Mouse (Mus musculus) testis, adult 2 months (tissue): ENCODE data around the gene Castor1. TPM values are rescaled to one million over a fixed set of nuclear protein-coding genes. Genes with fewer than 3 reads are reported as not detected.
"Not testable (repeated sequence)": the region's sequence is repeated elsewhere in the genome, so short reads cannot be mapped to it uniquely, and the experiment has no call there.

ENCODE experiments used
- H3K27ac ChIP-seq: fragments of 200-500 bp; 2 replicates; pipeline ENCODE4 v1.5.1; 2012; ENCODE audit warnings: low read depth, low read length; ENCODE audit not compliant: control insufficient read depth, insufficient read depth
- H3K27me3 ChIP-seq: fragments of 200-500 bp; 2 replicates; pipeline ENCODE4 v1.6.1; 2012; ENCODE audit warnings: mild to moderate bottlenecking, low read length, moderate library complexity; ENCODE audit not compliant: control insufficient read depth, insufficient read depth
- H3K36me3 ChIP-seq: fragments of 200-500 bp; 2 replicates; pipeline ENCODE4 v1.6.1; 2012; ENCODE audit warnings: mild to moderate bottlenecking, low read length; ENCODE audit not compliant: control insufficient read depth, insufficient read depth
- H3K4me1 ChIP-seq: fragments of 200-500 bp; 2 replicates; pipeline ENCODE4 v1.6.1; 2012; ENCODE audit warnings: low read length; ENCODE audit not compliant: control insufficient read depth, insufficient read depth
- H3K4me3 ChIP-seq: fragments of 200-500 bp; 2 replicates; pipeline ENCODE4 v1.5.1; 2012; ENCODE audit warnings: low read depth, mild to moderate bottlenecking, low read length, moderate library complexity, mixed read lengths; ENCODE audit not compliant: control insufficient read depth
- CTCF ChIP-seq: fragments of 200-500 bp; IDR thresholded peaks from 2 replicates; pipeline ENCODE4 v1.5.1; 2012; ENCODE audit warnings: low read depth, mild to moderate bottlenecking, inconsistent platforms, low read length, moderate library complexity; ENCODE audit not compliant: control insufficient read depth, insufficient read depth, insufficient replicate concordance
- POLR2A ChIP-seq: fragments of 200-500 bp; IDR thresholded peaks from 2 replicates; pipeline ENCODE4 v1.6.1; 2012; ENCODE audit warnings: low read depth, mild to moderate bottlenecking, inconsistent platforms, low read length, moderate library complexity; ENCODE audit not compliant: control insufficient read depth
- polyA plus RNA-seq: library from polyadenylated mRNA; depleted of rRNA; stranded (reverse); fragments of >200 nt; gene quantifications from 2 replicates; pipeline ENCODE4 v1.2.3, GENCODE M21; 2012; rRNA removed

Castor1 gene
- 7.6 and 7.7 TPM in 2 replicates for polyA plus RNA-seq

GRCm38 (mm10) chr11:4217914-4218629 is at the start of gene Castor1:
Gene Castor1 (plus strand): TSS chr11:4218225.
- Histone ChIP-seq H3K4me1 (peaks cover 20% of the 10 kb centered on the region), H3K36me3 (no peaks in the 10 kb centered on the region; the same call in 1 of the 2 replicates), H3K27me3 (no peaks in the 10 kb centered on the region), H3K27ac (peak within 1 kb of the TSS; percentile 52; the same call in 1 of the 2 replicates), H3K4me3 (peak within 1 kb of the TSS; percentile 83)
- peak; percentile 25; the same call in 1 of the 2 replicates for TF ChIP-seq POLR2A
- TF ChIP-seq CTCF = no peak

- peaks cover 5% of the 10 kb centered on the region for H3K36me3 ChIP-seq
- no peaks in the 10 kb centered on the region for H3K4me1 ChIP-seq
- TF ChIP-seq CTCF (no peak), POLR2A (no peak)
- H3K4me3 ChIP-seq = no peak overlapping the region
- no peaks in the 10 kb centered on the region for H3K27me3 ChIP-seq
- no peak overlapping the region for H3K27ac ChIP-seq
Measured at GRCm38 (mm10) chr11:4174586-4174985, 43.4 kb upstream of the Castor1 start.

- Histone ChIP-seq H3K36me3 (peaks cover 5% of the 10 kb centered on the region), H3K27ac (no peak overlapping the region), H3K27me3 (no peaks in the 10 kb centered on the region), H3K4me3 (no peak overlapping the region), H3K4me1 (no peaks in the 10 kb centered on the region)
- no peak for TF ChIP-seq POLR2A
Measured at GRCm38 (mm10) chr11:4177716-4178115, 40.3 kb upstream of the Castor1 start.

DNA sequence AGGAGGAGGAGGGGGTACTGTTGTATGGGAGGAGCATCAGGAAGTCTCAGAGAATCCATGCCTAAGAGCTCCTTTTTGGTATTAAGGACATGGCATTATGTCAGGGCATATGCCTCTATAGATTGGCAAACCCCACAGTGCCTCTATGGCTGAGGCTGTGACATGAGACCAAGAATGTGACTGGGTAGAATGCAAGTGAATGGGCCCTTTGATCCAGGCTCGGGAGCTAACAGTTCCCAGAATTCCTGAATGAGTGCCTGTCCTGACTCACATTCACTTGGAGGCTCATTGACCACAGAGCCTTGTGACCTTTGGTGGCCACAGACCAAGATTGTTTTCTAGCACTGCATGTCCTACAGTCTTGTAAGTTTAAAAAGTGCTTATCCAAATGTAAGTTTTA is 36.0 kb upstream of the Castor1 start:
- H3K27ac ChIP-seq = no peak overlapping the region
- TF ChIP-seq POLR2A (no peak), CTCF (no peak)
- H3K36me3 ChIP-seq = peaks cover 2% of the 10 kb centered on the region

DNA sequence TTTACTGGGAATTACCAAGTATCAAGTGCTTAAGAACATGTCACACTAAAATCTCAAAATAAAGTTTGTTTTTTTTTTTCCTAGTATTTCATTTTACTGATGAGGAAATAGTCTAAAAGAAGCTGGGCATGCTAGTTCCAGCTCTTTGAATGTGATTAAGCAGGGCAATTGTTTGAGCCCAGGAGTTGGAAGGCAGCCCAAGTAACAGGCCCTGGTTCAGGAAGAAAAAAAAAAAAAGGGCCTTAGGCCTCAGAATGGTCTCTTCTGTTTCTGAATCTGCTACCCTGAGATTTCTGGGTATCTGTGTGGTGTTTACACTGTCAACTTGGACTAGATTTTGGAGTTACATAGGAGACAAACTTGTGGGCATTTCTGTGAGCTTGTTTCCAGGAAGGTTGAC is 34.5 kb upstream of the Castor1 start:
- H3K4me3 ChIP-seq = no peak overlapping the region
- H3K27ac ChIP-seq = no peak overlapping the region; the same call in 1 of the 2 replicates
- H3K36me3 ChIP-seq = no peaks in the 10 kb centered on the region; the same call in none of the 2 replicates
- H3K4me1 ChIP-seq = peaks cover 12% of the 10 kb centered on the region
- TF ChIP-seq POLR2A (no peak), CTCF (no peak)
- no peaks in the 10 kb centered on the region for H3K27me3 ChIP-seq

More for the DNA sequence above, 36.0 kb upstream of the Castor1 start:
- Histone ChIP-seq H3K4me3 (no peak overlapping the region), H3K27me3 (no peaks in the 10 kb centered on the region), H3K4me1 (no peaks in the 10 kb centered on the region)

DNA sequence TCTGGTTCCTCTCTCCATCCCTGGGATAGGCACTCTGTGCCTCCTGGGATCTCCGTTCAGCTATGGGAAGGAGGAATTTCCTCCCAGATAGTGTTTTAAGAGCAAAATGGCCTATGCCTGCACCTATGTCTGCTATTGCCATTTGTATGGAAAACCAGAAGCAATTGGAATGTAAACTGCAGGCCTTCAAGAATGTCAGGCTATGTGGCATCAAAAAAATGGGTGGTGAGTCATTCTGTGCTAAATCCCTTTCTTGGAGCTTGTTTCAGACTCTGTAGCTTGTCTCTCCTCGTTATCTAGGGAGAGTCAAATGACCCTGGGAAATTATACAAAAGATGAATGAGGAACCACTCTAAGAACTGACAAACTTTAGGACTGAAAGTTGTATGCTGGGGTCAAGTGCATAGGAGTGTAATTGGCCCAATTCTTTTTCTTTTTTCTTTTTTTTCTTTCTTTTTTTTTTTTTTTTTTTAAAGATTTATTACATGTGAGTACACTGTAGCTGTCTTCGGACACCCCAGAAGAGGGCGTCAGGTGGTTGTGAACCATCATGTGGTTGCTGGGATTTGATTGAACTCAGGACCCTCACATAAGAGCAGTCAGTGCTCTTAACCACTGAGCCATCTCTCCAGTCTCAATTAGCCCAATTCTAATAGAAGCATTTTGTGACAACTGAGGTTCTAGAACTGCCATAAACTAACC is 33.6 kb upstream of the Castor1 start:
- Histone ChIP-seq H3K27me3 (no peaks in the 10 kb centered on the region), H3K4me3 (no peak overlapping the region), H3K36me3 (no peaks in the 10 kb centered on the region; the same call in none of the 2 replicates), H3K27ac (no peak overlapping the region), H3K4me1 (peaks cover 12% of the 10 kb centered on the region)
- no peak for TF ChIP-seq CTCF
- no peak for TF ChIP-seq POLR2A

DNA sequence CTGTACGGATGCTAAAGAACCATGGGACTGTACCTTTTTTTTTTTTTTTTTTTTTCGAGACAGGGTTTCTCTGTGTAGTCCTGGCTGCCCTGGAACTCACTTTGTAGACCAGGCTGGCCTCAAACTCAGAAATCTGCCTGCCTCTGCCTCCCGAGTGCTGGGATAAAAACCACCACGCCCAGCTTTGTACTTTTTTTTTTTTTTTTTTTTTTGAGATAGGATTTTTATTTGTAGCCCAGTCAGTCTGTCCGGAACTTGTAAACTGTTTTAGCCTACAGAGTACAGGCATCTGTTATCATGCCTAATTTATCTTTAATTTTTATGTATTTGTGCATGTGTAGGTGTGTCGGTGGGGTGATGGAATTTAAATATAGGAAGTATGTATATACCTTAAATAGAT is 32.5 kb upstream of the Castor1 start:
- peaks cover 13% of the 10 kb centered on the region for H3K4me1 ChIP-seq
- H3K36me3 ChIP-seq, H3K27me3 ChIP-seq, H3K4me3 ChIP-seq, H3K27ac ChIP-seq: not testable (repeated sequence)
